Mouse (Mus musculus) embryo, embryonic 11.5 days (tissue): ENCODE data around the gene Scgb2b24.

Experiments used
- DNase-seq: peaks from one replicate; pipeline ENCODE4 v3.0.0-alpha.2; 2012; ENCODE audit warnings: low read depth, low spot score

The Scgb2b24 gene

GRCm38 (mm10) chr7:33739212-33739611, at the start of gene Scgb2b24:
Gene Scgb2b24 (minus strand): TSS chr7:33739312.
- no peak for DNase-seq

- no peak for DNase-seq
These were observed 4.4 kb upstream of the Scgb2b24 start, which contains the start of gene Scgb1b24 for GRCm38 (mm10) chr7:33743499-33743898. Gene Scgb1b24 (plus strand): TSS chr7:33743799.

GRCm38 (mm10) chr7:33689864-33690263, 49.2 kb downstream of the Scgb2b24 start:
- no peak for DNase-seq
